Mouse (Mus musculus): ENCODE measurements around the gene Kif26b. TPM values are rescaled to one million over a fixed set of nuclear protein-coding genes. Genes with fewer than 3 reads are reported as not detected.

Kif26b gene
- polyA plus RNA-seq, 1 experiment: 0.15 TPM

GRCm38 (mm10) chr1:178864297-178864696 is 335.4 kb downstream of the Kif26b start:
- no peak overlapping the region for H3K27ac ChIP-seq (ENCODE audit: insufficient read depth, low read depth, low read length)
- H3K4me1 ChIP-seq (ENCODE audit: control insufficient read depth, insufficient read depth, low read length): no peaks in the 10 kb centered on the region
- H3K4me3 ChIP-seq (ENCODE audit: insufficient read depth, low read length): no peak overlapping the region
- TF ChIP-seq CTCF (IDR thresholded peaks at IDR 0.05; ENCODE audit: low read depth, low read length) (no peak), POLR2A (IDR thresholded peaks at IDR 0.05; ENCODE audit: borderline replicate concordance, low read depth, low read length) (no peak)

GRCm38 (mm10) chr1:178866757-178867156 is 337.8 kb downstream of the Kif26b start:
- TF ChIP-seq POLR2A (IDR thresholded peaks at IDR 0.05; ENCODE audit: borderline replicate concordance, low read depth, low read length) (no peak), CTCF (IDR thresholded peaks at IDR 0.05; ENCODE audit: low read depth, low read length) (no peak)
- Histone ChIP-seq H3K27ac (ENCODE audit: insufficient read depth, low read depth, low read length) (no peak overlapping the region), H3K4me1 (ENCODE audit: control insufficient read depth, insufficient read depth, low read length) (no peaks in the 10 kb centered on the region), H3K4me3 (ENCODE audit: insufficient read depth, low read length) (no peak overlapping the region)

DNA sequence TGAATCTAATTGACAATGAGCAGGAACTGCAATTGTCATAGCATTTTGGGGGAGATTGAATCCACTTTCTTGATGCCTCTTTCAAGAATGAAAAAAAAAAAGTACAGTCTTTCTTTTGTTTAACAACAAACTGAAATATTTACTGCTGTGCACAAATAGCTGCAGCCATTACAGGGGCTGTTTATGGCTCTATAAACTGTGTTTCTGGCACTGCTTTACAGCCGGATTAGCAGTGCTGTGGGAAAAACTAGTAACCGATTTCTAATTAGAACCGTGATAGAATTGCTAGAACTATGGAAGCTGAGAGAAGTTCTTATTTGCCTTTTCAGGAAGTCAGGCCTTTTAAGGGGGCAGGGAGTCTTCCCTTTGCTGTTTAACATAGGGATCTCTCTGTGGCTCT is 342.1 kb downstream of the Kif26b start:
- no peaks in the 10 kb centered on the region for H3K4me1 ChIP-seq (ENCODE audit: control insufficient read depth, insufficient read depth, low read length)
- TF ChIP-seq POLR2A (IDR thresholded peaks at IDR 0.05; ENCODE audit: borderline replicate concordance, low read depth, low read length): no peak
- no peak for TF ChIP-seq CTCF (IDR thresholded peaks at IDR 0.05; ENCODE audit: low read depth, low read length)
- no peak overlapping the region for H3K4me3 ChIP-seq (ENCODE audit: insufficient read depth, low read length)
- no peak overlapping the region for H3K27ac ChIP-seq (ENCODE audit: insufficient read depth, low read depth, low read length)

DNA sequence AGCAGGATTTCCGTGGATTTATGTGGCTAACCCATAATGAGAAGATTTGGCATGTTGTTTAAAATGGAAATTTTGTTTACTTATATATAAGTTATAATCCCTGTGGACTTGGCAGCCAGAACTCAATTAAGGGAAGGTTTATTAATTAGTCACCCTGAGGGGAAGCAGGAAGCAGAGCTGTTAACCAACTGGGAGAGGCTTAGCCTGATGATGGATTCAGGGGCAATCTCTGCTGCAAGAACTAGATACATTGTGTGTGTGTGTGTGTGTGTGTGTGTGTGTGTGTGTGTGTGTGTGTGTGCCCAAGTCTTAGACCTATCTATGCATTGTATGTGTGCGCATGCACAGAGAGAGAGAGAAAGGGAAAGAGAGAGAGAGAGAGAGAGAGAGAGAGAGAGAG is 348.0 kb downstream of the Kif26b start:
- Histone ChIP-seq H3K4me3 (ENCODE audit: insufficient read depth, low read length) (no peak overlapping the region), H3K4me1 (ENCODE audit: control insufficient read depth, insufficient read depth, low read length) (no peaks in the 10 kb centered on the region), H3K27ac (ENCODE audit: insufficient read depth, low read depth, low read length) (no peak overlapping the region)
- no peak for TF ChIP-seq CTCF (IDR thresholded peaks at IDR 0.05; ENCODE audit: low read depth, low read length)
- TF ChIP-seq POLR2A (IDR thresholded peaks at IDR 0.05; ENCODE audit: borderline replicate concordance, low read depth, low read length): no peak

DNA sequence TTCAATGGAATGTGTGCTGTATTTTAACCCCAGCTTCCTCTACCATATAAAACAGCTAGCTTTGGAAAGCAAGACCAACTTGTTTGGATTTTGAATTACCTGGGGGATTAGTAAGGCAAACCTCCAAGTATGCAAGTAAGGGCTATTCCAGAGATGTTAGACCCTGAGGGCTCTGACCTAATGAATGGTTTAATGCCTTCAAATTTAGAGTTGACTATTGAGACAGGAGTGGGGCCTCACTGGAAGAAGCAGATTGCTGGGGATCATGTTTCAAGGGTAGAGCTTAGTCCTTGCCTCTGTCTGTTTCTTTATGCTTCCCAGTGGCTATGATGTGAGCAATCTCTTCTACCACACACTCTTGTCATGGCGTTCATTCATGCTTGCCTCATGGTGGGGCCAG is 349.8 kb downstream of the Kif26b start:
- Histone ChIP-seq H3K27ac (ENCODE audit: insufficient read depth, low read depth, low read length) (no peak overlapping the region), H3K4me1 (ENCODE audit: control insufficient read depth, insufficient read depth, low read length) (no peaks in the 10 kb centered on the region), H3K4me3 (ENCODE audit: insufficient read depth, low read length) (no peak overlapping the region)
- no peak for TF ChIP-seq CTCF (IDR thresholded peaks at IDR 0.05; ENCODE audit: low read depth, low read length)
- TF ChIP-seq POLR2A (IDR thresholded peaks at IDR 0.05; ENCODE audit: borderline replicate concordance, low read depth, low read length): no peak

GRCm38 (mm10) chr1:178880905-178881304 is 352.0 kb downstream of the Kif26b start:
- H3K4me3 ChIP-seq (ENCODE audit: insufficient read depth, low read length): no peak overlapping the region
- TF ChIP-seq POLR2A (IDR thresholded peaks at IDR 0.05; ENCODE audit: borderline replicate concordance, low read depth, low read length) (no peak), CTCF (IDR thresholded peaks at IDR 0.05; ENCODE audit: low read depth, low read length) (no peak)
- H3K4me1 ChIP-seq (ENCODE audit: control insufficient read depth, insufficient read depth, low read length): no peaks in the 10 kb centered on the region
- H3K27ac ChIP-seq (ENCODE audit: insufficient read depth, low read depth, low read length): no peak overlapping the region

DNA sequence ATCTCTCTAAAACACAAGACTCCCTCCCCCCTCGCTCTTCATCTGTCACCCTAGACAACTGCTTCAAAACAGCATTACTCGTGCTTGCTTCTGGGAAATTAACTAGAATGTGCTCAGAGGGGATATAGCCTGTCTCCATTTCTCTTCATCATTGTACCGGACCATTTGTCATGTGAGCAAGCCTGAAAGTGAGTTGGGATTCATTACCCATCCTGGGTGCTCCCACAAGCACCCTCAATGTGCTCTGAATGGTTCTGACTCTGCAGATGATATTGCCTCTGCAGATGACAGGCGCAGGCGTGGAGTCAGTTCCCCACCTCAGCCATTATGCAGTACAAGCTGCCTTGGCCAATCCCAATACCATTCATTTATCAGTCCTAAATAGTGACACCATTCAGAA is 357.7 kb downstream of the Kif26b start:
- no peak overlapping the region for H3K4me3 ChIP-seq (ENCODE audit: insufficient read depth, low read length)
- H3K4me1 ChIP-seq (ENCODE audit: control insufficient read depth, insufficient read depth, low read length): no peaks in the 10 kb centered on the region
- no peak for TF ChIP-seq POLR2A (IDR thresholded peaks at IDR 0.05; ENCODE audit: borderline replicate concordance, low read depth, low read length)
- TF ChIP-seq CTCF (IDR thresholded peaks at IDR 0.05; ENCODE audit: low read depth, low read length): no peak

DNA sequence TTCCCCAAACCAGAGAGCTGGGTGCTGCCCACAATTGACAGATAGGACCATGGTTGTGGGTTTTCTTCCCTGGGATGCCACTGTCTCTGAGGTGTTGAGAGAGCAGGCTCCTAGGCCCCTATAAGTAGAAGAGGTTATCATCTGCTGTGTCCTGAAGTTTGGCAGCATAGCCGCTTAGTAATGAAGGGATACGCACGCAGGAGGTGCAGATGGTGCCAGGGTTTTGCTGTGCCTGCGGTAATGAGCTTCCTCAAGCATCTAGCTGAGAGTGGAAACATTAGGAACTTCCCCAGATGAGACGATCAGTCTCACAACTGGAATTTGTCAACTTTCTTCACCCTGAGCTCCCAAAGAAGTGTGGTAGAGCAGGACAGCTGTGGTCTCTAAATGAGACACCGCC is 363.5 kb downstream of the Kif26b start:
- Histone ChIP-seq H3K4me1 (ENCODE audit: control insufficient read depth, insufficient read depth, low read length) (no peaks in the 10 kb centered on the region), H3K27ac (ENCODE audit: insufficient read depth, low read depth, low read length) (no peak overlapping the region), H3K4me3 (ENCODE audit: insufficient read depth, low read length) (no peak overlapping the region)
- no peak for TF ChIP-seq POLR2A (IDR thresholded peaks at IDR 0.05; ENCODE audit: borderline replicate concordance, low read depth, low read length)
- TF ChIP-seq CTCF (IDR thresholded peaks at IDR 0.05; ENCODE audit: low read depth, low read length): no peak

More for the DNA sequence above, 357.7 kb downstream of the Kif26b start:
- no peak overlapping the region for H3K27ac ChIP-seq (ENCODE audit: insufficient read depth, low read depth, low read length)

DNA sequence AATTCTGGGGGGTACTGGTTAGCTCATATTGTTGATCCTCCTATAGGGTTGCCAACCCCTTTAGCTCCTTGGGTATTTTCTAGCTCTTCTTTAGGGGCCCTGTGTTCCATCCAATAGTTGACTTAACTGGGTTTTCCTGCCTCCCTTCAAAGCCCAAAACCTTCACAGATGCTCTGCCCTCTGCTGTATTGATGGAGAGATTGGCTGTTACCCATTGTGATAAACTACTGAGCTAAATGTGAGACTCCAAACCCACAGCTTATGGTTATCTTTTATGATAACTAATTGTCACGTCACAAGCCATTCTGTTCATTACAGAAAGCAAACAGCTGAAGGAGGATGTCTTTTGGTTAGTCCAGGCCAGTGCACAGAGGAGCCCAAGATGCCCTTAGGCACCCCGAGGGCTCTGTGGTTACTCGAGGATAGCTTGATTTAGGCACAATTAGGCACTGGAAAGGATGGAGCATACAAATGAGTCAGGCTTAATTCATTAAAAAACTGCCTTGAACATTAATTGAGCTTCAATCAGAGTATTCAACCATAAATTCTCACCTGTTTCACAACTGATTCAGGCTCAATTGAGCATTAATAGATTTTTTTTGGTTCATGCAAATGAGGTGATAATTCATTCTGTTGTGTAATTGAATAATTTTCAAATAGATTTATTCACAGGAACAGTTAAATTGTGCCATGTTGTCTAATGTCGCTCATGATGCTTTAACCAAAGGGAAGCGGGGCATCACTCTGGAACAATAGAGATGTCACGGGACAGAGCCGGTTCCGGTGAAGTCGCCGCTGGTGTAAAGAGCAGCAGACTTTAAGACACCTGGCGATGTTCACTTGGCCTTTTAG is 364.5 kb downstream of the Kif26b start:
- TF ChIP-seq POLR2A (IDR thresholded peaks at IDR 0.05; ENCODE audit: borderline replicate concordance, low read depth, low read length) (no peak), CTCF (IDR thresholded peaks at IDR 0.05; ENCODE audit: low read depth, low read length) (no peak)
- no peak overlapping the region for H3K27ac ChIP-seq (ENCODE audit: insufficient read depth, low read depth, low read length)
- H3K4me1 ChIP-seq (ENCODE audit: control insufficient read depth, insufficient read depth, low read length): no peaks in the 10 kb centered on the region
- H3K4me3 ChIP-seq (ENCODE audit: insufficient read depth, low read length): no peak overlapping the region

GRCm38 (mm10) chr1:178894081-178894401 is 365.1 kb downstream of the Kif26b start:
- Histone ChIP-seq H3K4me1 (ENCODE audit: control insufficient read depth, insufficient read depth, low read length) (no peaks in the 10 kb centered on the region), H3K27ac (ENCODE audit: insufficient read depth, low read depth, low read length) (no peak overlapping the region)
- TF ChIP-seq CTCF (IDR thresholded peaks at IDR 0.05; ENCODE audit: low read depth, low read length) (no peak), POLR2A (IDR thresholded peaks at IDR 0.05; ENCODE audit: borderline replicate concordance, low read depth, low read length) (no peak)

More at GRCm38 (mm10) chr1:178894081-178894401, 365.1 kb downstream of the Kif26b start:
- H3K4me3 ChIP-seq (ENCODE audit: insufficient read depth, low read length): no peak overlapping the region
